Mouse (Mus musculus): ENCODE results near the gene Scap. TPM values are rescaled to one million over a fixed set of nuclear protein-coding genes. Genes with fewer than 3 reads are reported as not detected.

Gene Scap
- total and polyA plus RNA-seq, 2 experiments from 2014 or later, result 14.6 to 34.0 TPM

GRCm38 (mm10) chr9:110294786-110295185 lies 38.3 kb upstream of the Scap start:
- ATAC-seq (ENCODE audit: insufficient read depth, low read depth) (no peak), DNase-seq (ENCODE audit: low spot score) (no peak)
- Histone ChIP-seq H3K27me3 (ENCODE audit: control insufficient read depth, insufficient read depth, low read length) (no peaks in the 10 kb centered on the region), H3K4me2 (ENCODE audit: low read depth, low read length) (no peak overlapping the region), H3K4me1 (ENCODE audit: control insufficient read depth, insufficient read depth) (no peaks in the 10 kb centered on the region), H3K4me3 (ENCODE audit: low read depth, low read length) (no peak overlapping the region), H3K27ac (ENCODE audit: low read depth) (no peak overlapping the region), H3K36me3 (replicated peaks; ENCODE audit: control insufficient read depth, insufficient read depth, low read length) (no peaks in the 10 kb centered on the region), H3K9me3 (replicated peaks; ENCODE audit: control insufficient read depth, low read length) (no peaks in the 10 kb centered on the region; the same call in 1 of the 2 replicates), H3K9ac (replicated peaks; ENCODE audit: low read depth, low read length) (no peak overlapping the region)
- TF ChIP-seq CTCF (IDR thresholded peaks at IDR 0.05; ENCODE audit: low read depth) (no peak), EP300 (IDR thresholded peaks at IDR 0.05; ENCODE audit: low read depth) (no peak)
- WGBS, result 55% methylated on average over 3 of the region's 3 CpGs

DNA sequence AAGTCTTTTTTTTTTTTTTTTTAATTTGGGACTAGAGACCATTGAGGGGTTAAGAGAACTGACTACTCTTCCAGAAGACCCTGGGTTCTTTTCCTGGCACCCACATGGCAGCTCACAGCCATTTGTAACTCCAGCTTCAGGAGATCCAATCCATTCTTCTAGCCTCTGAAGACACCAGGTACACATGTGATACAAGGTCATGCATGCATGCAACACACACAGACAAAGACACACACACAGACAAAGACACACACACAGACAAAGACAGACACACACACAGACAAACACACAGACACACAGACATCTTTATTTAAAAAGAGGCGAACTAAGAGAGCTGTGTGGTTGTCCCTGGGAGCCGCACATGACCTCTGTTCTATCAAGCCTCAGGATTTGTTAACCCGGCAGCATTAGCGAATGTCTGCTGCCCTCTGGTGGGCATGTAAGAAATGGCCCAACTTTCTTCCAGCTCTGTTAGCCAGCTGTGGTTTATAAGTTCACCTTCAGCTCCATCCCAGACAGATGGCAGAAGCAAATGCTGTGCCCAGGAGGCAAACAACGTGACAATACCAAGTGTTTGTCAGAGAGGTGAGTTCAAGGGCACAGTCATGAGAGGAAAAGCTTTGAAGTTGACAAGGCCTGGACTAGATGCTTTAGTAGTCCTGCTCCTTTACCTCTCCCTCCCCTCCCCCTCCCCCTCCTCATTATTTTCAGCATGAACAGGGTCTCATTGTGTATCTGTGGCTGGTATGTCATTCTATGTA lies 36.0 kb upstream of the Scap start:
- H3K27ac ChIP-seq (ENCODE audit: low read depth), result no peak overlapping the region
- DNase-seq (ENCODE audit: low spot score) (peak; percentile 79), ATAC-seq (ENCODE audit: insufficient read depth, low read depth) (peak; percentile 82)
- H3K4me1 ChIP-seq (ENCODE audit: control insufficient read depth, insufficient read depth), result no peaks in the 10 kb centered on the region
- no peak overlapping the region for H3K9ac ChIP-seq (replicated peaks; ENCODE audit: low read depth, low read length)
- no peak overlapping the region for H3K4me2 ChIP-seq (ENCODE audit: low read depth, low read length)
- no peaks in the 10 kb centered on the region for H3K27me3 ChIP-seq (ENCODE audit: control insufficient read depth, insufficient read depth, low read length)
- TF ChIP-seq CTCF (IDR thresholded peaks at IDR 0.05; ENCODE audit: low read depth) (peak; percentile 94), EP300 (IDR thresholded peaks at IDR 0.05; ENCODE audit: low read depth) (no peak)
- no peaks in the 10 kb centered on the region for H3K36me3 ChIP-seq (replicated peaks; ENCODE audit: control insufficient read depth, insufficient read depth, low read length)
- no peak overlapping the region for H3K4me3 ChIP-seq (ENCODE audit: low read depth, low read length)
- H3K9me3 ChIP-seq (replicated peaks; ENCODE audit: control insufficient read depth, low read length), result peaks cover 7% of the 10 kb centered on the region; the same call in 1 of the 2 replicates
- WGBS, result 2% methylated on average over 5 of the region's 5 CpGs

- Histone ChIP-seq H3K9ac (replicated peaks; ENCODE audit: low read depth, low read length) (peak overlapping the region; percentile 38), H3K36me3 (replicated peaks; ENCODE audit: control insufficient read depth, insufficient read depth, low read length) (no peaks in the 10 kb centered on the region), H3K9me3 (replicated peaks; ENCODE audit: control insufficient read depth, low read length) (peaks cover 7% of the 10 kb centered on the region; the same call in 1 of the 2 replicates), H3K4me1 (ENCODE audit: control insufficient read depth, insufficient read depth) (peaks cover 4% of the 10 kb centered on the region; the same call in 1 of the 2 replicates), H3K4me2 (ENCODE audit: low read depth, low read length) (peak overlapping the region; percentile 76), H3K27me3 (ENCODE audit: control insufficient read depth, insufficient read depth, low read length) (no peaks in the 10 kb centered on the region), H3K4me3 (ENCODE audit: low read depth, low read length) (peak overlapping the region; percentile 59), H3K27ac (ENCODE audit: low read depth) (peak overlapping the region; percentile 75)
- ATAC-seq (ENCODE audit: insufficient read depth, low read depth), result no peak; the same call in 1 of the 2 replicates
- TF ChIP-seq EP300 (IDR thresholded peaks at IDR 0.05; ENCODE audit: low read depth) (no peak), CTCF (IDR thresholded peaks at IDR 0.05; ENCODE audit: low read depth) (peak; percentile 16; the same call in 1 of the 2 replicates)
- WGBS, result 8% methylated on average over 4 of the region's 4 CpGs
- no peak for DNase-seq (ENCODE audit: low spot score)
Observed at GRCm38 (mm10) chr9:110304516-110304915, 28.6 kb upstream of the Scap start.

DNA sequence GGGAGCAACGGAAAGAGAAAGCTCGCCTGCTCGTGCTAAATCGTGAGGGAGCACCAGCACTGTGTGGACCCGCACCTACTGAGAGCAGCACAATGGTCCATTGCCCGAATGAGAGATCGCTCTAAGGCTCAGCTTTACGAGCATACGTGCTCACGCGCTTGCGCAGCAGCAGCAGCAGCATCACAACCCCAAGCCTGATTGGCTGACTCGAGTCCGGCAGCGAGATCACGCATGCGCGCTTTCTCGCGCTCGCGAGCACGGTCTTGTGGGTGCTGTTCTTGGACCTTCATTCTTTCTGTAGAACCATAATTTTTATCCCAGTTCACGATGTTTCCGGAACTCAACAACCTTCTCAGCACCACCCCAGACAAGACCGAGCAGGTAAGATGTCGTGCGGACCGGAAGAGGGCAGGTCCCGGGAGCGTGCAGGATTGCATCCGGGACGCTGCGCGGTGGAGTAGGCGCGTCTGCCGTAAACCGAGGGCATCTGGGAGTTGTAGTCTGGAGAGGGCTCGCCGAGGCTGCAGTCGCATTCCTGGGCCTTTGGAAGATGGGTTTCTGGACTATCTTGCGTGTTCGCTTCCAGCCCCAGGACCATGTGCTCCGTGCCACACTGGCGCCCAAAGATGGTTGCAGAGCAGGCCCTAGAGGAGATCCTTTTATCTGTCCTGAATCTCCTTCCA lies 28.0 kb upstream of the Scap start, which contains the start of gene Elp6:
Gene Elp6 (plus strand): TSS at position 205 of the 683 bp plus-strand sequence.
- peak within 1 kb of the TSS; percentile 38 for H3K9ac ChIP-seq (replicated peaks; ENCODE audit: low read depth, low read length)

GRCm38 (mm10) chr9:110306371-110306770 lies 26.7 kb upstream of the Scap start:
- no peak for TF ChIP-seq EP300 (IDR thresholded peaks at IDR 0.05; ENCODE audit: low read depth)
- no peak for TF ChIP-seq CTCF (IDR thresholded peaks at IDR 0.05; ENCODE audit: low read depth)
- H3K4me3 ChIP-seq (ENCODE audit: low read depth, low read length), result no peak overlapping the region
- H3K9ac ChIP-seq (replicated peaks; ENCODE audit: low read depth, low read length), result no peak overlapping the region
- ATAC-seq (ENCODE audit: insufficient read depth, low read depth), result no peak
- no peak overlapping the region for H3K27ac ChIP-seq (ENCODE audit: low read depth)
- H3K9me3 ChIP-seq (replicated peaks; ENCODE audit: control insufficient read depth, low read length), result peaks cover 5% of the 10 kb centered on the region; the same call in 1 of the 2 replicates
- WGBS, result 82% methylated on average over 5 of the region's 5 CpGs
- H3K4me1 ChIP-seq (ENCODE audit: control insufficient read depth, insufficient read depth), result peaks cover 4% of the 10 kb centered on the region; the same call in 1 of the 2 replicates
- no peak overlapping the region for H3K4me2 ChIP-seq (ENCODE audit: low read depth, low read length)
- no peaks in the 10 kb centered on the region for H3K27me3 ChIP-seq (ENCODE audit: control insufficient read depth, insufficient read depth, low read length)
- no peak for DNase-seq (ENCODE audit: low spot score)
- H3K36me3 ChIP-seq (replicated peaks; ENCODE audit: control insufficient read depth, insufficient read depth, low read length), result peaks cover 11% of the 10 kb centered on the region

More for the DNA sequence above, 28.0 kb upstream of the Scap start, which contains the start of gene Elp6:
- TF ChIP-seq CTCF (IDR thresholded peaks at IDR 0.05; ENCODE audit: low read depth) (no peak; the same call in 1 of the 2 replicates), EP300 (IDR thresholded peaks at IDR 0.05; ENCODE audit: low read depth) (no peak)
- Histone ChIP-seq H3K27ac (ENCODE audit: low read depth) (peak within 1 kb of the TSS; percentile 75), H3K4me3 (ENCODE audit: low read depth, low read length) (peak within 1 kb of the TSS; percentile 59), H3K36me3 (replicated peaks; ENCODE audit: control insufficient read depth, insufficient read depth, low read length) (0 out of 2 replicates have a peak, but pooled peaks cover 2% of the 10 kb centered on the region), H3K4me2 (ENCODE audit: low read depth, low read length) (peak within 1 kb of the TSS; percentile 76), H3K9me3 (replicated peaks; ENCODE audit: control insufficient read depth, low read length) (peaks cover 7% of the 10 kb centered on the region; the same call in 1 of the 2 replicates), H3K4me1 (ENCODE audit: control insufficient read depth, insufficient read depth) (peaks cover 4% of the 10 kb centered on the region; the same call in 1 of the 2 replicates), H3K27me3 (ENCODE audit: control insufficient read depth, insufficient read depth, low read length) (no peaks in the 10 kb centered on the region)
- peak; percentile 98 for ATAC-seq (ENCODE audit: insufficient read depth, low read depth)
- DNase-seq (ENCODE audit: low spot score), result peak; percentile 92
- WGBS, result under 1% methylated on average over 46 of the region's 46 CpGs

Data from heart, postnatal 0 days (tissue).